Mouse (Mus musculus) hindbrain, embryonic 16.5 days (tissue): ENCODE data around the gene Commd7. TPM values are rescaled to one million over a fixed set of nuclear protein-coding genes. Genes with fewer than 3 reads are reported as not detected.

Source experiments
- ATAC-seq: fragments of 200-750 bp; cut with Nextera tagmentation; 2 replicates; pipeline ENCODE4 v1.8.0; 2017; ENCODE audit warnings: moderate TSS enrichment, moderate library complexity
- H3K27ac ChIP-seq: fragments of 300-500 bp; sonication (generic); 2 replicates; pipeline ENCODE4 v1.5.1; 2014; ENCODE audit warnings: low read depth, mild to moderate bottlenecking, control low read depth, low read length, moderate library complexity
- H3K27me3 ChIP-seq: fragments of 300-500 bp; sonication (generic); replicated peaks from 2 replicates; pipeline ENCODE4 v1.6.1; 2014; ENCODE audit warnings: low read length; ENCODE audit not compliant: control insufficient read depth, insufficient read depth
- H3K36me3 ChIP-seq: fragments of 300-500 bp; sonication (generic); 2 replicates; pipeline ENCODE4 v1.6.1; 2014; ENCODE audit warnings: mild to moderate bottlenecking, low read length, moderate library complexity, mixed read lengths; ENCODE audit not compliant: control insufficient read depth, insufficient read depth
- H3K4me1 ChIP-seq: fragments of 300-500 bp; sonication (generic); 2 replicates; pipeline ENCODE4 v1.6.1; 2014; ENCODE audit warnings: low read depth, low read length; ENCODE audit not compliant: control insufficient read depth, insufficient read depth
- H3K4me2 ChIP-seq: fragments of 300-500 bp; sonication (generic); 2 replicates; pipeline ENCODE4 v1.6.1; 2014; ENCODE audit warnings: mild to moderate bottlenecking, low read length, control low read depth, moderate library complexity
- H3K4me3 ChIP-seq: fragments of 300-500 bp; sonication (generic); 2 replicates; pipeline ENCODE4 v1.5.1; 2014; ENCODE audit warnings: mild to moderate bottlenecking, low read length, control low read depth, moderate library complexity
- H3K9ac ChIP-seq: fragments of 300-500 bp; sonication (generic); 2 replicates; pipeline ENCODE4 v1.6.1; 2014; ENCODE audit warnings: low read depth, mild to moderate bottlenecking, control low read depth, low read length, moderate library complexity
- H3K9me3 ChIP-seq: fragments of 300-500 bp; sonication (generic); 2 replicates; pipeline ENCODE4 v1.6.1; 2014; ENCODE audit warnings: mild to moderate bottlenecking, low read length, moderate library complexity; ENCODE audit not compliant: control insufficient read depth
- WGBS: fragments of 180-500 bp; shearing (Covaris S2); extraction: QIAGEN DNeasy Blood & Tissue Kit; methylation state at CpG from one replicate; pipeline ENCODE4 v1.1.7; 2014; 5-methylcytosine and 5-hydroxymethylcytosine counted together
- polyA plus RNA-seq: library from polyadenylated mRNA; unstranded; fragments of >200 nt; fragmentation: Nextera tagmentation; extraction: Ambion mirVana; gene quantifications from 2 replicates; pipeline ENCODE4 v1.2.1, GENCODE M21; 2015

Commd7 gene
- polyA plus RNA-seq, 1 experiment from 2014 or later = 94.7 TPM

DNA sequence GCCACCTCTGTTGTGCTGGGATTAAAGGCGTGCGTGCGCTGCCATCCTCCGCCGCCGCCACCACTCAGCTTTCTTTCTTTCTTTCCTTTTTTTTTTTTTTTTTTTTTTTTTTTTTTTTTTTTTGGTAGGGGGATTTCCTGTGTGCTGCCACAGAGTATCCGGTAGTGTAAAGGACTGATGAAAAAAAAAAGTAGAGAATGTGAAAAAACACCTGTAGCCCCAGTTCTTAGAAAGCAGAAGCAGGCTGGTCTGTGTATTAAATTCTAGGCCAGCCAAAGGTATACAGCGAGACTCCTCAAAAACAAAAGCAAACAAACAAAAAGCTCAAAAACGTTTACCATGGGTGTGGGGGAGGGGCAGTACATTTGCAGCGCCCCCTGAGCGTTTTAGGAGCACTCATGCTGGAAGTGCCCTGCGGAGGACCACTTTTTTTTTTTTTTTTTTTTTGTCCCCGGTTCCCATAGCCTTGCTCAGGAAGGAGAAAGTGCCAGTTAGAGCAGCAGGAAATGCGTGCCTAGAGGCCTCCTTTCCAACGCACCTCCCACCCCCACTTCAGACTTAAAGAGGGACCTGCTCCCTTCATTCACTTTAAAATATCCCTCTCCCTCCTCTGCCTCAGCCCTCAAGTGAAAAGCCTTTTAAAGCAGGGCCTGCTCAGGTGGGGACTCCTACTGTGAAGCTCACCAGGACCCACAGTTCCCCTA lies 6.5 kb upstream of the Commd7 start:
- Histone ChIP-seq H3K27me3 (no peaks in the 10 kb centered on the region; the same call in 1 of the 2 replicates), H3K36me3 (no peaks in the 10 kb centered on the region), H3K9me3 (no peaks in the 10 kb centered on the region), H3K27ac (no peak overlapping the region), H3K4me2 (no peak overlapping the region), H3K4me3 (no peak overlapping the region), H3K4me1 (no peaks in the 10 kb centered on the region), H3K9ac (no peak overlapping the region)
- 22% methylated on average over 15 of the region's 15 CpGs for WGBS
- no peak for ATAC-seq

DNA sequence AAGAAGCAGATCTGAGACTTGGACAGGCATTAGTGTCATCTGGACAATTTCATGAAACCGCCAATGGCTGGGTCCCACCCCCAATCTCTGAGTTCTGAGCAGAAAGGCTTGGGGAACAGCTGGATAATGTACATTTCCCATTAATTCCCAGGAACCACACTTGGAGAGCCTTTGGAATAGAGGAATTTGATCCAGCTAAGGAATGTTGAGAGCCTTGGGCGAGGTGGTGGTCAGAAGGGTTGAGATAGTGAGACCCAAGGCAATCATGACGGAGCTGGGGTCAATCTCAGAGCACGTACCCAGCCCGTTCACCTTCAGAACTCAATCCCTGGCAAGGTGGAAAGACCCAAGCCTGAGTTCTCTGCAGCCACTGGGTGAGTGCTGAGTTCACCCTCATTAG lies 678 bp upstream of the Commd7 start:
- no peaks in the 10 kb centered on the region; the same call in none of the 2 replicates for H3K36me3 ChIP-seq
- peak overlapping the region; percentile 57; the same call in 1 of the 2 replicates for H3K4me2 ChIP-seq
- peak overlapping the region; percentile 98; the same call in 1 of the 2 replicates for H3K9ac ChIP-seq
- H3K4me3 ChIP-seq = no peak overlapping the region
- H3K27me3 ChIP-seq = no peaks in the 10 kb centered on the region
- no peak for ATAC-seq
- peaks cover 15% of the 10 kb centered on the region for H3K4me1 ChIP-seq
- H3K9me3 ChIP-seq = no peaks in the 10 kb centered on the region
- peak overlapping the region; percentile 94; the same call in 1 of the 2 replicates for H3K27ac ChIP-seq
- whole genome bisulfite sequencing = 96% methylated on average over 5 of the region's 5 CpGs

DNA sequence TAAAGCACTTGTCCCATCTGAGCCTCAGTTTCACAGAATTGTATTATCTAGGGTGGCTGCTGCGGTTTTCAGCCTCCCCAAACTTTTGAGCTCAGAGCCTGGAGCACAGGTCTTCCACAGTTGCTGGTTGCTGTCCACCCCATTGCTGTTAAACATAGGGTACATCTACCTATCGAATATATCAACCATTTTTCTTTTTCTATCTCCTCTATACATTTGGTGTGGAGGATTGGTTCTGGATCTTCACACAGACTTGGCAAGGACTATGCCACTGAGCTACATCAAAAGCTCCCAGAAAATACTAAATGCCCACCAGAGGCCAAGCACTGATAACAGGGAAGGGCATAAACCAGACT lies 268 bp upstream of the Commd7 start:
- Histone ChIP-seq H3K4me1 (peaks cover 15% of the 10 kb centered on the region), H3K27ac (peak overlapping the region; percentile 94), H3K36me3 (peaks cover 2% of the 10 kb centered on the region), H3K27me3 (no peaks in the 10 kb centered on the region), H3K4me2 (peak overlapping the region; percentile 57), H3K9ac (peak overlapping the region; percentile 98), H3K4me3 (peak overlapping the region; percentile 92), H3K9me3 (no peaks in the 10 kb centered on the region)
- WGBS = 29% methylated on average over 2 of the region's 2 CpGs
- ATAC-seq = no peak

DNA sequence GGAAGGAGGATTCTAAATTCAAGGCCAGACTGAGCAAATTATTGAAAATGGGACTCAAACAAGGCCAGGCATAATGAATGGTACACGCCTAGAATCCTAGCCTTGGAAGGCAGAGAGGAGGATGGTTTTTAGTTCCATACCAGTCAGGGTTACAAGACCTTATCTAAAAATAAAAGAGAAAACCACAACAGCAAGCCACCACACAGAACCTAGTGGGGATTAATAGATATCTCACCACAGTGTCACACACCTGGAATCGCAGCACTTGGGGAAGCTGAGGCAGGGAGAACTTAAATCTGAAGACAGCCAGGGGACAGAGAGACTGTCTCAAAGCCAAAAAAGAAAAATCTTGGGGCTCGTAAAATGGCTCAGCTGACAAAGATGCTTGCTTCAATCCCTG lies 1.6 kb downstream of the Commd7 start:
- no peaks in the 10 kb centered on the region for H3K27me3 ChIP-seq
- H3K9ac ChIP-seq = no peak overlapping the region
- H3K4me1 ChIP-seq = peaks cover 15% of the 10 kb centered on the region
- 88% methylated on average over 3 of the region's 3 CpGs for WGBS
- no peak for ATAC-seq
- H3K9me3 ChIP-seq = no peaks in the 10 kb centered on the region
- no peak overlapping the region for H3K27ac ChIP-seq
- H3K36me3 ChIP-seq = peaks cover 15% of the 10 kb centered on the region
- peak overlapping the region; percentile 57; the same call in 1 of the 2 replicates for H3K4me2 ChIP-seq
- H3K4me3 ChIP-seq = no peak overlapping the region

DNA sequence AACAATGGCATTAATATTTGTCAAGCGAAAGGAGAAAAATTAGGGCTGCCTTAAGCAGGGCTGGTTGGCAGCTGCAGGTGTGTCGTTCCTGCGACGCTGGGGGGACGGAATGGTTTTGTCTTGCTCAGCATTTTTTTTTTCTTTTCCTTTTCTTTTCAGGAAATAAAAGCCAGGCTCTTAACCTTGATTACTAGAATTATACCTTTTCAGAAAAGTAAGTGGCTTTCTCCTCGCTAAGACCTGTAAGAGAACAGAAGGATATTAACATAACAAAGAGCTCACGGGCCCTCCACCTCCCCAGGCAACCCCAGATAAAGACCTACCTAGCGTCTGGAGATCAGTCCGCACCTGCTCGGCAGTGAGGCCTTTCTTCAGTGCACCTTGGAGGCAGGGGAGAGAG lies 10.1 kb downstream of the Commd7 start:
- Histone ChIP-seq H3K27ac (no peak overlapping the region), H3K4me1 (no peaks in the 10 kb centered on the region), H3K36me3 (peaks cover 58% of the 10 kb centered on the region), H3K27me3 (no peaks in the 10 kb centered on the region), H3K9me3 (no peaks in the 10 kb centered on the region), H3K9ac (no peak overlapping the region), H3K4me2 (no peak overlapping the region), H3K4me3 (no peak overlapping the region)
- no peak for ATAC-seq
- 56% methylated on average over 10 of the region's 10 CpGs for WGBS

DNA sequence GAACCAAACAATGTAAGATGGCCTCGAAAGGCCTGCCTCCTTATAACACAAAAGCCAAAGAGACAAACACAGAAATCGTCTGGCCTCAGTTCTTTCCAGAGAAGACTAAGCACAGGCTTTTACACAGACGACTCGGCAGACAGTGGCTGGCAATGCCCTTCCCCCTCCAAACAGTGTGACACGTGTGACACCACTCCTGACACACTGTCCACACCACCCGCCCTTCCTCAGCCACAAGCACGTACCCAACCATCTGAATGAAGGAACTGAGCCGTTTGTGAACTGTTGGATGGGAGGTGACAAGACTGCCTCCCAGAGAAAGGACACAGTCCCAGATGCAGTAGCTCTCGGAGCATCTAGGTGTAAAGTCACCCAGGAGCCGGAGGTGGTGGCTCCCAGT lies 13.7 kb downstream of the Commd7 start:
- no peak overlapping the region for H3K4me3 ChIP-seq
- ATAC-seq = no peak
- H3K36me3 ChIP-seq = peaks cover 40% of the 10 kb centered on the region
- H3K27me3 ChIP-seq = no peaks in the 10 kb centered on the region
- no peaks in the 10 kb centered on the region for H3K9me3 ChIP-seq
- no peak overlapping the region for H3K9ac ChIP-seq
- 83% methylated on average over 10 of the region's 10 CpGs for WGBS
- no peaks in the 10 kb centered on the region for H3K4me1 ChIP-seq
- H3K27ac ChIP-seq = no peak overlapping the region
- H3K4me2 ChIP-seq = no peak overlapping the region

DNA sequence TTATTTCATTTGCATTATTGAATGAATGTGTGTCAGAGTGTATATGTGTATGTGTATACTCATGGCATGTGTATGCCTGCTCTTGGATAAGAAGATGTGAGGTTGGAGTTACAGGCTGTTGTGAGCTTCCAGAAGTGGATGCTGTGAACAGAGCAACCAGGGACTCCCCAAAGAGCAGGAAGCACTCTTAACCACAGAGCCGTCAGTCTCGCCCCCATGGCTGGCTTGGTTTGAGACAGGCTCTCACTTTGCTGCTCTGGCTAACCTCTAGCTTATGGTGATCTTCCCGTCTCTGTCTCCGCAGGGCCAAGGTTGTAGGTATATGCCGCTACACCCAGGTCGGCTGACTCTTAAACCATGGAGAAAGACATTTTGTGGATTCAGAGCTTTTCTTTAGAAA lies 14.1 kb downstream of the Commd7 start:
- ATAC-seq = no peak
- no peak overlapping the region for H3K9ac ChIP-seq
- WGBS = 94% methylated on average over 6 of the region's 6 CpGs
- H3K36me3 ChIP-seq = peaks cover 36% of the 10 kb centered on the region
- no peaks in the 10 kb centered on the region for H3K27me3 ChIP-seq
- H3K4me2 ChIP-seq = no peak overlapping the region
- H3K4me1 ChIP-seq = no peaks in the 10 kb centered on the region
- no peak overlapping the region for H3K4me3 ChIP-seq
- no peak overlapping the region for H3K27ac ChIP-seq
- no peaks in the 10 kb centered on the region for H3K9me3 ChIP-seq

DNA sequence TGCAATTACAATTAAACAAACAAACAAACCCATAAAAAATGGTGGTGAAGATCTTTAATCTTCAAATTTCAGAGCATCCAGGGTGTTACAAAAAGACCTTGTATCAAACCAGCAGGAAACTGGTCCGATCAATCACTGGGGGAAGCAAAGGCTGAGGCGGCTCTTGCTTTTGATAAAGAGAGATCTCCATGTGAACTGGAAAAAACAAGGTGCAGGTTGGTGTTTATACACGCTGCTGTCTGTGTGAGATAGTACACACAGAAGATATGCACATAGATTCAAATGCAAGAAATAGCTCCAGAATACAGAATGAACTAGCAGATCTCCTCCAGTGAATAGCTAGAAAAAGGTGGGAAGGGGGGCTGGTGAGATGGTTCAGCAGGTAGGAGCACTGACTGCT lies 15.7 kb downstream of the Commd7 start:
- no peaks in the 10 kb centered on the region for H3K27me3 ChIP-seq
- H3K4me3 ChIP-seq = no peak overlapping the region
- H3K9ac ChIP-seq = no peak overlapping the region
- H3K27ac ChIP-seq = no peak overlapping the region
- WGBS = 90% methylated on average over 3 of the region's 3 CpGs
- H3K36me3 ChIP-seq = peaks cover 28% of the 10 kb centered on the region
- ATAC-seq = no peak
- no peak overlapping the region for H3K4me2 ChIP-seq
- H3K9me3 ChIP-seq = no peaks in the 10 kb centered on the region
- no peaks in the 10 kb centered on the region for H3K4me1 ChIP-seq

DNA sequence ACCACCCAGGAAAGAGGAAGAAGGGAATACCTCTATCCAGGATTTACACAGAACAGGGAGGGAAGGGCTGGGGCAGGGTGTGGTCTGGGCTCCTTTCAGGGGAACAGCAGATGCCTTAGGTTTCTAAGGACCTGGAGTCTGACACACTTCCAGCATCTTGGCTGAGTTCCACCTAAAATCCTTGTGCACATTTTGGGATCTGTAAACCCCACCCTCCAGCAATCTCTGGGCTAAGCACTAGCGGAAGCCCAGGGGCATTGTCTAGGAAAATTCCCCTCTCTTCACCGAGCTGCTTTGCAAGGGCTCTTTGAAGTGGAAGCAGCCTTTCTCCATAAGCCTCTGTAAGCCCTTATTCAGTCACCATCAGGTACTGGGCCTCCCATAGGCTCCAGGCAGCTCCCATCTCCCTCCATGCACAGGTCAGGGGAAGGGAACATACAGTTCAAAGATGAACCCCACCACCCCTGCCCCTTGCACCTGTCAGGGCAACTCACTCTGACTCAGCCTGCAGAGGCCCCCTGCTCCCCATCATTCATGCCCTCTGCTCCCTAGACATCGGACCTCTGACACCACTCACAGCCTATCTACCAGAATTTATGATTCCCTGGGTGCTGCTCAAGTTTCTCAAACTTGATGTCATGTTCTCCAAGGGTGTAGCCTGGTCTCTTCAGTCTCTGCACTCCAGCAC lies 19.8 kb downstream of the Commd7 start:
- ATAC-seq = no peak
- 0 out of 2 replicates have a peak overlapping the region, but pooled peaks have one; percentile 19 for H3K9ac ChIP-seq
- WGBS = 38% methylated on average over 3 of the region's 3 CpGs

More for the DNA sequence above, 19.8 kb downstream of the Commd7 start:
- Histone ChIP-seq H3K4me1 (peaks cover 12% of the 10 kb centered on the region), H3K9me3 (no peaks in the 10 kb centered on the region), H3K27me3 (no peaks in the 10 kb centered on the region), H3K4me2 (no peak overlapping the region), H3K4me3 (no peak overlapping the region), H3K27ac (no peak overlapping the region), H3K36me3 (no peaks in the 10 kb centered on the region)
